Mouse (Mus musculus) G1E (cell line): ENCODE data around the gene Heatr1.

Source experiments
- CTCF ChIP-seq: IDR thresholded peaks from 2 replicates; pipeline ENCODE4 v1.5.1; 2012; ENCODE audit warnings: low read depth, low read length, inconsistent platforms, mixed read lengths
- POLR2AphosphoS5 ChIP-seq: IDR thresholded peaks from 2 replicates; pipeline ENCODE4 v1.6.1; 2012; ENCODE audit warnings: low read depth, low read length, inconsistent platforms; ENCODE audit not compliant: insufficient replicate concordance

DNA sequence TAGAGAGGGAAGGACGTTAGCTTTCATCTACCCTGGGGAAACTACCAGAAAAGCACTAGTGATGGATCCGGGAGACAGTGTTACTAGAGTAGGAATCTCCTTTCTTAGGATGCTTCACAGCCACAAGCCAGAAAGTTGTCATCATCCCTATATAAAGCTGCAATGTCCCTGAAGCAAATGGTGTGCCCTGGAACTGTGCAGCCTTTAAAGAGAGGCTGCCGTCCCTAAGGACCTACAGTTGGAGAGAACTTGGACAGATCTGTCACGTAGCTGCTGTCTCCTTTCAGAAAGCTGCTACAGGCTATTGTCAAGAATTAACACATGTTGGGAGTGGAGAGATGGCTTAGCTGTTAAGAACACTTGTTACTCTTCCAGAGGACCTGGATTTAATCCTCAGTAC is 33.3 kb upstream of the Heatr1 start:
- TF ChIP-seq CTCF = no peak
- no peak for TF ChIP-seq POLR2AphosphoS5
